Mouse (Mus musculus) kidney, embryonic 16.5 days (tissue): ENCODE data around the gene Arhgef7. TPM values are rescaled to one million over a fixed set of nuclear protein-coding genes. Genes with fewer than 3 reads are reported as not detected.

Source experiments
- ATAC-seq: fragments of 200-750 bp; cut with Nextera tagmentation; 2 replicates; pipeline ENCODE4 v1.8.0; 2017; ENCODE audit warnings: moderate TSS enrichment; ENCODE audit not compliant: low FRiP score, low TSS enrichment
- H3K27ac ChIP-seq: fragments of 300-500 bp; sonication (generic); 2 replicates; pipeline ENCODE4 v1.5.1; 2014; ENCODE audit warnings: low read length
- H3K27me3 ChIP-seq: fragments of 300-500 bp; sonication (generic); 2 replicates; pipeline ENCODE4 v1.6.1; 2014; ENCODE audit warnings: low read length, control low read depth, mixed read lengths; ENCODE audit not compliant: insufficient read depth
- H3K36me3 ChIP-seq: fragments of 300-500 bp; sonication (generic); 2 replicates; pipeline ENCODE4 v1.6.1; 2014; ENCODE audit warnings: low read length, control low read depth, mixed read lengths; ENCODE audit not compliant: insufficient read depth
- H3K4me1 ChIP-seq: fragments of 300-500 bp; sonication (generic); 2 replicates; pipeline ENCODE4 v1.6.1; 2014; ENCODE audit warnings: low read length, control low read depth, mixed read lengths; ENCODE audit not compliant: insufficient read depth
- H3K4me2 ChIP-seq: fragments of 300-500 bp; sonication (generic); replicated peaks from 2 replicates; pipeline ENCODE4 v1.6.1; 2014; ENCODE audit warnings: low read depth, low read length
- H3K4me3 ChIP-seq: fragments of 300-500 bp; sonication (generic); 2 replicates; pipeline ENCODE4 v1.5.1; 2014; ENCODE audit warnings: mild to moderate bottlenecking, low read length
- H3K9ac ChIP-seq: fragments of 300-500 bp; sonication (generic); replicated peaks from 2 replicates; pipeline ENCODE4 v1.6.1; 2014; ENCODE audit warnings: low read length
- H3K9me3 ChIP-seq: fragments of 300-500 bp; sonication (generic); 2 replicates; pipeline ENCODE4 v1.6.1; 2016; ENCODE audit warnings: low read length, control low read depth
- WGBS: fragments of 180-500 bp; shearing (Covaris S2); extraction: QIAGEN DNeasy Blood & Tissue Kit; methylation state at CpG from one replicate; pipeline ENCODE4 v1.1.7; 2014; 5-methylcytosine and 5-hydroxymethylcytosine counted together
- polyA plus RNA-seq: library from polyadenylated mRNA; unstranded; fragments of >200 nt; fragmentation: Nextera tagmentation; extraction: Ambion mirVana; gene quantifications from 2 replicates; pipeline ENCODE4 v1.2.1, GENCODE M21; 2015

Gene Arhgef7
- polyA plus RNA-seq, result 43.3 and 46.2 TPM in 2 replicates

- peak within 1 kb of the TSS; percentile 63 for H3K4me3 ChIP-seq
- no peaks in the 10 kb centered on the region for H3K9me3 ChIP-seq
- H3K9ac ChIP-seq, result peak within 1 kb of the TSS; percentile 63
- under 1% methylated on average over 106 of the region's 127 CpGs for WGBS
- H3K36me3 ChIP-seq, result no peaks in the 10 kb centered on the region
- no peak within 1 kb of the TSS for H3K27ac ChIP-seq
- peaks cover 9% of the 10 kb centered on the region; the same call in 1 of the 2 replicates for H3K4me1 ChIP-seq
- H3K4me2 ChIP-seq, result peak within 1 kb of the TSS; percentile 97
- ATAC-seq, result peak; percentile 67
- peaks cover 64% of the 10 kb centered on the region for H3K27me3 ChIP-seq
Measured at GRCm38 (mm10) chr8:11727651-11728481, at the start of gene Arhgef7. Arhgef7 (plus strand) TSS chr8:11727721.

GRCm38 (mm10) chr8:11684558-11684957 is 43.0 kb upstream of the Arhgef7 start:
- Histone ChIP-seq H3K9me3 (peaks cover 4% of the 10 kb centered on the region; the same call in 1 of the 2 replicates), H3K4me1 (no peaks in the 10 kb centered on the region), H3K27me3 (no peaks in the 10 kb centered on the region), H3K9ac (no peak overlapping the region), H3K4me3 (no peak overlapping the region), H3K4me2 (no peak overlapping the region), H3K36me3 (no peaks in the 10 kb centered on the region), H3K27ac (no peak overlapping the region)
- ATAC-seq, result no peak
- 88% methylated on average over 7 of the region's 7 CpGs for WGBS

- H3K9ac ChIP-seq, result no peak overlapping the region
- WGBS, result 93% methylated on average over 5 of the region's 5 CpGs
- no peak overlapping the region for H3K4me3 ChIP-seq
- no peak overlapping the region for H3K4me2 ChIP-seq
- H3K27ac ChIP-seq, result no peak overlapping the region
- H3K9me3 ChIP-seq, result no peaks in the 10 kb centered on the region
- no peak for ATAC-seq
- no peaks in the 10 kb centered on the region for H3K4me1 ChIP-seq
- H3K27me3 ChIP-seq, result no peaks in the 10 kb centered on the region
- H3K36me3 ChIP-seq, result no peaks in the 10 kb centered on the region
Measured at GRCm38 (mm10) chr8:11687251-11687650, 40.3 kb upstream of the Arhgef7 start.

GRCm38 (mm10) chr8:11689945-11690344 is 37.6 kb upstream of the Arhgef7 start:
- ATAC-seq, result no peak
- no peak overlapping the region for H3K27ac ChIP-seq
- WGBS, result 62% methylated on average over 7 of the region's 7 CpGs

GRCm38 (mm10) chr8:11691284-11691683 is 36.2 kb upstream of the Arhgef7 start:
- H3K27ac ChIP-seq, result no peak overlapping the region
- no peak overlapping the region for H3K4me2 ChIP-seq
- no peaks in the 10 kb centered on the region for H3K27me3 ChIP-seq
- H3K36me3 ChIP-seq, result no peaks in the 10 kb centered on the region
- H3K9me3 ChIP-seq, result no peaks in the 10 kb centered on the region
- no peak for ATAC-seq
- 87% methylated on average over 6 of the region's 6 CpGs for WGBS
- H3K9ac ChIP-seq, result no peak overlapping the region
- no peaks in the 10 kb centered on the region for H3K4me1 ChIP-seq
- H3K4me3 ChIP-seq, result no peak overlapping the region

More at GRCm38 (mm10) chr8:11689945-11690344, 37.6 kb upstream of the Arhgef7 start:
- Histone ChIP-seq H3K4me1 (no peaks in the 10 kb centered on the region), H3K4me3 (no peak overlapping the region), H3K27me3 (no peaks in the 10 kb centered on the region), H3K4me2 (no peak overlapping the region), H3K9ac (no peak overlapping the region), H3K9me3 (no peaks in the 10 kb centered on the region), H3K36me3 (no peaks in the 10 kb centered on the region)

GRCm38 (mm10) chr8:11691761-11692160 is 35.8 kb upstream of the Arhgef7 start:
- Histone ChIP-seq H3K4me3 (no peak overlapping the region), H3K9ac (no peak overlapping the region), H3K27ac (no peak overlapping the region), H3K36me3 (no peaks in the 10 kb centered on the region), H3K27me3 (no peaks in the 10 kb centered on the region), H3K9me3 (no peaks in the 10 kb centered on the region), H3K4me1 (no peaks in the 10 kb centered on the region), H3K4me2 (no peak overlapping the region)
- no peak for ATAC-seq
- 86% methylated on average over 6 of the region's 6 CpGs for WGBS

GRCm38 (mm10) chr8:11692455-11692854 is 35.1 kb upstream of the Arhgef7 start:
- WGBS, result 73% methylated on average over 1 of the region's 1 CpGs
- no peaks in the 10 kb centered on the region for H3K4me1 ChIP-seq
- H3K4me2 ChIP-seq, result no peak overlapping the region
- no peak overlapping the region for H3K9ac ChIP-seq
- no peaks in the 10 kb centered on the region for H3K27me3 ChIP-seq
- ATAC-seq, result no peak
- no peak overlapping the region for H3K4me3 ChIP-seq
- no peaks in the 10 kb centered on the region for H3K36me3 ChIP-seq
- H3K9me3 ChIP-seq, result no peaks in the 10 kb centered on the region
- H3K27ac ChIP-seq, result no peak overlapping the region

- WGBS, result 74% methylated on average over 5 of the region's 5 CpGs
- Histone ChIP-seq H3K27me3 (no peaks in the 10 kb centered on the region), H3K9ac (no peak overlapping the region), H3K4me2 (no peak overlapping the region), H3K36me3 (no peaks in the 10 kb centered on the region), H3K4me3 (no peak overlapping the region), H3K4me1 (no peaks in the 10 kb centered on the region), H3K27ac (no peak overlapping the region), H3K9me3 (no peaks in the 10 kb centered on the region)
- no peak for ATAC-seq
Measured at GRCm38 (mm10) chr8:11693972-11694371, 33.5 kb upstream of the Arhgef7 start.

GRCm38 (mm10) chr8:11696176-11696575 is 31.3 kb upstream of the Arhgef7 start:
- Histone ChIP-seq H3K9ac (no peak overlapping the region), H3K4me3 (no peak overlapping the region), H3K4me2 (no peak overlapping the region), H3K36me3 (no peaks in the 10 kb centered on the region), H3K27ac (no peak overlapping the region), H3K9me3 (no peaks in the 10 kb centered on the region), H3K4me1 (peaks cover 11% of the 10 kb centered on the region; the same call in 1 of the 2 replicates), H3K27me3 (no peaks in the 10 kb centered on the region)
- no peak for ATAC-seq
- WGBS, result 92% methylated on average over 3 of the region's 3 CpGs

- Histone ChIP-seq H3K36me3 (no peaks in the 10 kb centered on the region), H3K27me3 (no peaks in the 10 kb centered on the region), H3K4me3 (no peak overlapping the region), H3K4me1 (peaks cover 11% of the 10 kb centered on the region; the same call in 1 of the 2 replicates), H3K4me2 (no peak overlapping the region), H3K27ac (no peak overlapping the region), H3K9ac (no peak overlapping the region), H3K9me3 (no peaks in the 10 kb centered on the region)
- ATAC-seq, result no peak
- WGBS, result 81% methylated on average over 7 of the region's 7 CpGs
Measured at GRCm38 (mm10) chr8:11697467-11697866, 30.1 kb upstream of the Arhgef7 start.
